Mouse (Mus musculus) thymus, postnatal 0 days (tissue): ENCODE data around the gene Zkscan17. TPM values are rescaled to one million over a fixed set of nuclear protein-coding genes. Genes with fewer than 3 reads are reported as not detected.

Source experiments
- DNase-seq: peaks from one replicate; pipeline ENCODE4 v3.0.0-alpha.2; 2015; ENCODE audit warnings: low spot score
- polyA plus RNA-seq: library from polyadenylated mRNA; unstranded; fragments of >200 nt; fragmentation: Nextera tagmentation; extraction: Ambion mirVana; gene quantifications from 2 replicates; pipeline ENCODE4 v1.2.1, GENCODE M21; 2015

Gene Zkscan17
- polyA plus RNA-seq, 1 experiment from 2014 or later, result 14.9 TPM

- DNase-seq, result no peak
Measured at GRCm38 (mm10) chr11:59519741-59520495, 6.6 kb downstream of the Zkscan17 start.

DNA sequence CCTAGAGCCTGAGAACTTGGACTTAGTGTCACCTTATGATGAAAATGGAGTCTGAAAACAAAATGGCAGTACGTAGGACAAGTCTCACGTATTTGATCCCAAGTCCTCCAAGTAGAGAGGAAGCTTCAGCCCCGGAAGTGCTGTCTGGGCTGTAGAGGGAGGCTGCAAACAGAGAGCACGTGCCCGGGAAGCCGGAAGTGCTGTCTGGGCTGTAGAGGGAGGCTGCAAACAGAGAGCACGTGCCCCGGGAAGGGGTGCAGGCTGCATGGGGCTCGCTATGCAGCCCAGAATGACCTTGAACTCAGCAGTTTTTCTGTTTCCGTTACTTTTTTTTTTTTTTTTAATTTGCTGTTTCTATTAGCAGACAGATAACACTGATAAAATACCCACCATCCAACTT lies 8.3 kb downstream of the Zkscan17 start:
- peak; percentile 53 for DNase-seq

- no peak for DNase-seq
Measured at GRCm38 (mm10) chr11:59517441-59517840, 9.1 kb downstream of the Zkscan17 start.

GRCm38 (mm10) chr11:59514789-59515188 lies 11.8 kb downstream of the Zkscan17 start:
- DNase-seq, result no peak

GRCm38 (mm10) chr11:59514381-59514780 lies 12.2 kb downstream of the Zkscan17 start:
- no peak for DNase-seq

DNA sequence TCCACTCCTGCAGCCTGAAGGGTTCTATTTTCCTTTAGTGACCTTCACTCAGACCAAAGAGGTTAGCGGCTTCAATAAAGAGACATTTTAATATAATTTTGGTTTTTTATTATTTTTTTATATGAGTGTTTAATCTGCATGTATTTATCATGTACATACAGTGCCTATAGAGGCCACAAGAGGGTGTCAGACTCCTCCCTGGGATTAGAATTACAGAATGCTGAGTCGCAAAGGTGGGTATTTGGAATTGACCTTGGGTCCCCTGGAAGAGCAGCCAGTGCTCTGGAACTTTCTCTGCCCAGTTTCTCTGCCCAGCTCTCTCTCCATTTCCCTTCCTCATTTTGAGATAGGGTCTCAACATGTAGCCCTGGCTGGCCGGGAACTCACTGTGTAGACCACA lies 13.0 kb downstream of the Zkscan17 start:
- no peak for DNase-seq

DNA sequence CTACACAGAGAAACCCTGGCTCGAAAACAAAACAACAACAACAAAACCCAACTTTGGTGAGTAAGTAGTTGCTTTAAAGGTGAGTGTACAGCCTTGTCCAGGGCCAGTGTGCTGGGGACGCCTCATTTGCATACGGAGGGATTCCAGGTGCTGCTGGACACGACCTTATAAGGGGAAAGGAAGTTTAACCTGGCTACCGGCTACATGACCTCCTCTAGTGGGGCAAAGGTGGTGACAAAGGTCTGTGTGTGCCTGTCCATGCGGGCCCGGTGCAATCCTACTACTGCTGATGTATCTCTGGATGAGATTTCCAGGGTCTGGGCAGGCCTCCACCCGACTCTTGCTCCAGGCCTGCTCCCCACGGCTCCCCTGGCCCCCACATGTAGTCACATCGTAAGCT lies 13.8 kb downstream of the Zkscan17 start:
- DNase-seq, result no peak

DNA sequence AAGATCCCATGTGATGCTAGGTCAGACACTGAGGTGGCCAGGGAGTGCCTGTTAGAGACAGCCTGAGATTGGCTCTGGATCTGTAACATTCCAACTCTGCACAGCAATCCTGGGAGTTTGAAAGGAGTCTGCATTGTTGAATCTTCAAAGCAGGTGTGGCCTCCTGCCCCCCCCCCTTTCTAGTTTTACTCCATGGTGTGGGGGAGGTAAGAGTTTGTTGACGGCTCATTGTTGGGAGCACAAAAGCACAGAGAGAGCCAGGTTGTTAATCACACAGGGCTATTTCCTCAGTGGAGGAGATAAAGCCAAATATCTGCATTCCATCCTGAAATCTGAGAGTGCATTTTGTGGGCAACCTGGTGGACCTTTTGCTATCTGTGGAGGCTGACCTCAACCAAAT lies 15.0 kb downstream of the Zkscan17 start:
- DNase-seq, result no peak

- no peak for DNase-seq
Measured at GRCm38 (mm10) chr11:59506713-59507074, 19.9 kb downstream of the Zkscan17 start.

DNA sequence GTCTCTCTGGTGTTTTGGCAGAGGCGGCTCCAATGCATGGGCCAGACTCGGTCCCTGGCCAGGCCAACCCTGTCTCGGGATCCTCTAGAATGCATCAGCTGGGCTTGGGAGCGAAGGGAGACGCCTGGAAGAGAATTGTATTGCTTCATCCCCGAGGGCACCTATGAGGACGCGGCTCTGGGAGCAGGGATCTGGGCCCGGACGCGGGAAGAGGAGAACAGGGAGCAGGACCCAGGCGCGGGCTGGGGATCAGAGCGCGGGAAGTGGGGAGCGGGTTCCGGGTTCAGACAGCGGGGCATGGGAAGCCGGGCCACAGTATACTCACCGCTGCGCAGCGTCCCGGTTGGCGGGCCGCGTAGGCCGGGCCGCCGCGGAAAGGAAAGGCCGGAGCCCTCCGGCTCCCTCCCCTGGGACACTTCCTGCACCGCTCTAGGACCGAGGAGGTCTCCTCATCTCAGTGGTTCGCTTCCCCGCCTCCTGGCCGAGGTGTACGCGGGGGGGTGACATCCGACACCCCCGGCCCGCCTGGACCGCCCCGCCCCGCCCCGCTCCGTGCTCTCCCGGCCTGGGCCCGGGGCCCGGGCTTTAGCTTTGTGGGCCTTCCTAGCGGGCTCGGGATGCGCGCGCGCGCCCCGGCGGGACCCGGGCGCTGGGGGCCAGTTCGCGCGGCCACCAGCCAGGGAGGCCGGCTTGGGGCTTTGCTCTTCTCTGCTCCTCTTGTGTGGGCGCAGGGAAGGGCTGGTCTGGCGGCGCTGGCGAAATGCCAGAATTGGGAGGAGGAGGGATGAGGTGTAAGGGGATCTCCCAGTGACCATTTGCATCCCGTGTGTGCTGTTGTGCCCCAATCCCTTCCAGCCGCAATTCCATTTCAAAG lies 20.5 kb downstream of the Zkscan17 start:
- DNase-seq, result peak; percentile 77

GRCm38 (mm10) chr11:59505351-59505838 lies 21.2 kb downstream of the Zkscan17 start:
- peak; percentile 80 for DNase-seq

DNA sequence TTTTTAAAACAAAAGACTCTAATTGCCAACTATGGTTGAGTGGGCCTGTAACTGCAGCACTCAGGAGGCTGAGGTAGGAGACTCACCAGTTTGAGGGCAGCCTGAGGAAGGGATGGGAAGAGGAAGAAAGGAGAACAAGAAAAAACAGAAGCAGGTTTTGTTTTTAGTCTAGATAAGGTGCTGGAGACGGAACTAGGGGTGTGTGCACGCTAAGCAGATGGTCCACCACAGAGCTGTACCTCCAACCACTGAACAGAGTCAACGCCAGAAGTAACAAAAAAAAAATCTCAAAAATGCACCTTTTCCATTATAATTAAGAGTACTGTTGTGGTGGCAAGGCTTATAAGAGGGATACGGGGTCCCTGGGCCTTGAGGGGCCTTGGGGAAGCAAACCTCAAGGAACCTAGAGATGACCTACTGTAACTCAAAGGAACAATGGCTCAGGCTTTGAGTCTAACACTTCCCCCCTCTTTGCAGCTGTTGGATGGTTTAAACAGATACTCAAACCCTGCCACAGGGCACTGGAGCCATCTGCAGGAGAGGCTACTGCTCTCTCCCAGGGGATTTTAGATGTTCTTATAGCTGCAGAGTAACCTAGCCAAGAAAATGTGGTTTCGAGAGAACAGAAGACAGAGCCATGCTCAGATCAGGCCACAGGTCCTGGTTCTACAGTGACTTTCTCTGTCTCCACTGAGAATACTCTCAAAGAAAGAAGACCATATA lies 24.4 kb downstream of the Zkscan17 start:
- no peak for DNase-seq

DNA sequence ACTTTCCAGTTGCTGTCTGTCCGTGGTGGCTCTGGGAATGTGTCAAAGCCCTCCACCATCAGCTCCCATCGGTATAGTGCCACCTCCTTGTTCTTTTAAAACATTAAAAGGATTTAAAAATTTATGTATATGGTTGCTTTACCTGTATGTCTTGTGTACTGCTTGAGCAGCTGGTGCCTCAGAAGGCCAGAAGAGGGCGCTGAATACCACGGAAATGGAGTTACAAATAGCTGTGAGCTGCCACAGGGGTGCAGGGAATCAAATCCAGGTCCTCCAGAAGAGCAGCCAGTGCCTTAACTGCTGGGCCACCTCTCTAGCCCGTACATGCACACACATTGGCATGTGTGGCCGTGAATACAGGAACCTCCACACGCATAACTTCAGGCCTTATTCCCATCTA lies 28.8 kb downstream of the Zkscan17 start:
- no peak for DNase-seq

DNA sequence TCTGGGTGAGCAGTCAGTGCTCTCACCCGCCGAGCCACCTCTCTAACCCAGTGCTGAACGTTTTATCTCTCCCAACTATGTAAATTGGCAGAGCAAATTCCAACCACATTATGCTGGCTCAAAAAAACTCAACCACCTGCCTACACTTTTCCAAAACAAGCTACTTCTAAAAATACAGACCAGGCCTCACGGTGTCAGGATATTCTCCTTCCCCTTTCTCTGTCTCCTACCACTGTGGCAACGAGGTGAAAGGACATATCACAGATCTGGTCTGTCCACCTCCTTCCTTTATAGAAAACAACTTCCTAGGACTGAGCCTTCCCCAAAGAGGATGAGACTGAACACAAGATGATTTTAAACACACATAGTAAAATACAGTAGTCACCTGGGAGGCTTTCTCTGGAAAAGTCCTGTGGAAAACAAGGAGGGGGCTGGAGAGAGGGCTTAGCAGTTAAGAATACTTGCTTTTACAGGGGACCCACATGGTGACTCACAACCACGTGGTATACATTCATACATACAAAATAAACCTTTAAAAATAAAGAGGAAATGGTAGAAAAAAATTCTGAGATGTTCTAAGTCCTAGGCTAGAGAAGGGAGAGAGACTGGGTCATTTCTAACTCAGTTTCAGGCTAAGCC lies 29.8 kb downstream of the Zkscan17 start:
- no peak for DNase-seq

DNA sequence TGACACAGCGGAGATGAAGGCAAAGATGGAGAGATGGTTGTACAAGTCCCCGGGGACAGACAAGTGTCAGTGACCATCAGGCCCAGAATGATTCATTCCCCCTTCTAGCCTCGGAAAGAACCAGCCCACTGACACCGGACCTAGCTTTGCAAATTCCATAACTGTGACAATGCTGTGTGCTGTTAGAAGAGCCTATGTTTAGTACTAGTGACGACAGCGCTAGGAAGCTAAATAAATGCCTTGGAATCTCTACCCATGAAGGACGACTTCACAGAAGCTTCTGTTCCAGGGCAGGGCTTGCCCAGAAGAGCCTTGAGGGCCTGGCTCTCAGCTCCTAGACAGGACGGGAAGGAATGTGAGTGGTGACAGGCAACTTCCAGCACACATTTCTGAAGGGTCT lies 40.3 kb downstream of the Zkscan17 start:
- DNase-seq, result no peak

DNA sequence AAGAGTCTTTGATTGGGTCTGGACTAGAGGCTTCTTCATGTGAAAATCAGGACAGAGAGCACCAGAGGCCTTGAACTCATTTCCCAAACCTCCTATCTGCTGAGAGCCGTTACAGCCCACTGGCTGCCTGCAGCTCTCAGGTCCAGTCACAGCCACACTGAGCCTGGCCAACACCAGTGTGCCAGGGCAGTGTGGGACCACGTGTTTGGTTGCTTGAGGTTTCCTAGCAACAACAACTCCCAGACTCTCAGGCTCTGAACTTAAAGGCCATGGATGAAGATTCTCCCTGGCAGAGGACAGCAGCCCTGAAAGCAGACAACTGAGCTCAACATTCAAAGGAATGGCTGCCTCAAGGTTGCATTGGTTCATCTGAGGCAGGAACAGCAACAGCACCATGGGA lies 40.9 kb downstream of the Zkscan17 start:
- DNase-seq, result no peak

GRCm38 (mm10) chr11:59483212-59483611 lies 43.3 kb downstream of the Zkscan17 start:
- peak; percentile 50 for DNase-seq

GRCm38 (mm10) chr11:59477240-59477639 lies 49.3 kb downstream of the Zkscan17 start:
- DNase-seq, result no peak

GRCm38 (mm10) chr11:59472326-59472677 lies 54.2 kb downstream of the Zkscan17 start, which contains the start of gene Zfp867:
Gene Zfp867, minus strand, starts transcription at chr11:59472474.
- DNase-seq, result peak; percentile 86

GRCm38 (mm10) chr11:59471413-59472325 lies 54.9 kb downstream of the Zkscan17 start:
- DNase-seq, result no peak
